Mouse (Mus musculus): Measurements from ENCODE around the gene Trim72. TPM values are rescaled to one million over a fixed set of nuclear protein-coding genes. Genes with fewer than 3 reads are reported as not detected.

Trim72 gene
- polyA plus RNA-seq, 1 experiment from 2014 or later = not detected

Other genes starting within 250 kb of the Trim72 start
- gene Orai3, start 234.1 kb upstream of the Trim72 start, polyA plus RNA-seq (2015; fragmentation: Nextera tagmentation; extraction: Ambion mirVana) = 4.8 and 5.4 TPM in 2 replicates
- 20.0 and 21.5 TPM in 2 replicates for gene Setd1a, start 227.3 kb upstream of the Trim72 start, polyA plus RNA-seq (2015; fragmentation: Nextera tagmentation; extraction: Ambion mirVana)
- gene Gm49388, start 218.3 kb upstream of the Trim72 start, polyA plus RNA-seq (2015; fragmentation: Nextera tagmentation; extraction: Ambion mirVana) = not detected in 2 replicates
- gene Hsd3b7, start 203.3 kb upstream of the Trim72 start, polyA plus RNA-seq (2015; fragmentation: Nextera tagmentation; extraction: Ambion mirVana) = 5.0 and 7.5 TPM in 2 replicates
- 20.5 and 25.6 TPM in 2 replicates for gene Stx4a, start 179.7 kb upstream of the Trim72 start, polyA plus RNA-seq (2015; fragmentation: Nextera tagmentation; extraction: Ambion mirVana)
- gene Stx1b, start 179.4 kb upstream of the Trim72 start, polyA plus RNA-seq (2015; fragmentation: Nextera tagmentation; extraction: Ambion mirVana) = 18.9 and 21.9 TPM in 2 replicates
- 12.9 and 15.5 TPM in 2 replicates for gene Zfp646, start 127.7 kb upstream of the Trim72 start, polyA plus RNA-seq (2015; fragmentation: Nextera tagmentation; extraction: Ambion mirVana)
- 39.1 and 44.8 TPM in 2 replicates for gene Zfp668, start 127.1 kb upstream of the Trim72 start, polyA plus RNA-seq (2015; fragmentation: Nextera tagmentation; extraction: Ambion mirVana)
- gene Prss53, start 113.0 kb upstream of the Trim72 start, polyA plus RNA-seq (2015; fragmentation: Nextera tagmentation; extraction: Ambion mirVana) = 0.66 and 0.77 TPM in 2 replicates
- gene Gm21974, start 108.5 kb upstream of the Trim72 start, polyA plus RNA-seq (2015; fragmentation: Nextera tagmentation; extraction: Ambion mirVana) = not detected in 2 replicates
- 55.8 and 59.5 TPM in 2 replicates for gene Vkorc1, start 108.3 kb upstream of the Trim72 start, polyA plus RNA-seq (2015; fragmentation: Nextera tagmentation; extraction: Ambion mirVana)
- 80.2 and 91.6 TPM in 2 replicates for gene Bckdk, start 99.9 kb upstream of the Trim72 start, polyA plus RNA-seq (2015; fragmentation: Nextera tagmentation; extraction: Ambion mirVana)
- gene Kat8, start 91.4 kb upstream of the Trim72 start, polyA plus RNA-seq (2015; fragmentation: Nextera tagmentation; extraction: Ambion mirVana) = 49.8 and 51.1 TPM in 2 replicates
- 0.09 and 0.29 TPM in 2 replicates for gene Prss8, start 73.8 kb upstream of the Trim72 start, polyA plus RNA-seq (2015; fragmentation: Nextera tagmentation; extraction: Ambion mirVana)
- 7.9 and 10.1 TPM in 2 replicates for gene Prss36, start 57.2 kb upstream of the Trim72 start, polyA plus RNA-seq (2015; fragmentation: Nextera tagmentation; extraction: Ambion mirVana)
- 452 and 476 TPM in 2 replicates for gene Fus, start 36.5 kb upstream of the Trim72 start, polyA plus RNA-seq (2015; fragmentation: Nextera tagmentation; extraction: Ambion mirVana)
- gene Pycard, start 10.1 kb upstream of the Trim72 start, polyA plus RNA-seq (2015; fragmentation: Nextera tagmentation; extraction: Ambion mirVana) = 3.2 and 3.9 TPM in 2 replicates
- 0.36 and 0.40 TPM in 2 replicates for gene Itgam, start 58.7 kb downstream of the Trim72 start, polyA plus RNA-seq (2015; fragmentation: Nextera tagmentation; extraction: Ambion mirVana)
- not detected in 2 replicates for gene Gm49368, start 58.7 kb downstream of the Trim72 start, polyA plus RNA-seq (2015; fragmentation: Nextera tagmentation; extraction: Ambion mirVana)
- gene Itgax, start 125.6 kb downstream of the Trim72 start, polyA plus RNA-seq (2015; fragmentation: Nextera tagmentation; extraction: Ambion mirVana) = 0.04 TPM in 1 of 2 replicates, not detected in the other
- gene Itgad, start 150.4 kb downstream of the Trim72 start, polyA plus RNA-seq (2015; fragmentation: Nextera tagmentation; extraction: Ambion mirVana) = not detected in 2 replicates
- 0.55 TPM in 1 of 2 replicates, not detected in the other for gene Cox6a2, start 202.4 kb downstream of the Trim72 start, polyA plus RNA-seq (2015; fragmentation: Nextera tagmentation; extraction: Ambion mirVana)
- gene Armc5, start 233.4 kb downstream of the Trim72 start, polyA plus RNA-seq (2015; fragmentation: Nextera tagmentation; extraction: Ambion mirVana) = 11.0 and 12.2 TPM in 2 replicates
- 9.5 and 11.3 TPM in 2 replicates for gene 9130023H24Rik, start 234.1 kb downstream of the Trim72 start, polyA plus RNA-seq (2015; fragmentation: Nextera tagmentation; extraction: Ambion mirVana)
- 13.6 and 14.5 TPM in 2 replicates for gene Tgfb1i1, start 242.9 kb downstream of the Trim72 start, polyA plus RNA-seq (2015; fragmentation: Nextera tagmentation; extraction: Ambion mirVana)